ENCODE assay signal across 9 mouse cellular contexts in genomic region chr7:126265949-126266348, GRCm38 (mm10). TPM values are rescaled to one million over a fixed set of nuclear protein-coding genes. Genes with fewer than 3 reads are reported as not detected.
DNase-seq lines count a peak whose midpoint lies in the region; ATAC-seq lines count a peak whose summit lies in the region.
"Had no signal": no experiment of that assay in that cellular context is flagged by ENCODE, and none has a peak within 500 bp of the region (broad histone marks: within the 10 kb centered on the region; RNA-seq: fewer than 3 reads in every experiment).

No protein-coding gene starts in this region.

- DNase-seq in hindbrain, embryonic 10.5 days (ENCODE audit: low spot score): no peak
- DNase-seq in cerebellum, adult 9-11 months: peak; percentile 77
- DNase-seq in gastrocnemius, postnatal 10 days: peak; percentile 54
- peak; percentile 69 for DNase-seq in kidney, adult 9 months
- peak; percentile 89 to 90 for DNase-seq in left cerebral cortex, postnatal 36 days (ENCODE audit: low spot score in 2 of 2)
- peak; percentile 95 to 96 for DNase-seq in right cerebral cortex, postnatal 10 days (ENCODE audit: low spot score in 2 of 2)
- DNase-seq in embryo, embryonic 9.5 days (ENCODE audit: extremely low spot score): no peak

- H3K27ac ChIP-seq in hindbrain, embryonic 12.5 days: no peak overlapping the region
- no peak overlapping the region for H3K27ac ChIP-seq in hindbrain, embryonic 10.5 days
- H3K27ac ChIP-seq: macrophage had no signal

- H3K9me3 ChIP-seq in hindbrain, embryonic 12.5 days (replicated peaks): no peaks in the 10 kb centered on the region
- no peaks in the 10 kb centered on the region for H3K9me3 ChIP-seq in hindbrain, embryonic 10.5 days

- H3K9ac ChIP-seq in hindbrain, embryonic 12.5 days: no peak overlapping the region

- H3K4me1 ChIP-seq in hindbrain, embryonic 12.5 days: peaks cover 11% of the 10 kb centered on the region
- peaks cover 15% of the 10 kb centered on the region for H3K4me1 ChIP-seq in hindbrain, embryonic 10.5 days (replicated peaks)

- intact Hi-C loops in left cerebral cortex, postnatal 36 days (cut with DNase I): no loop called here

- H3K4me3 ChIP-seq in hindbrain, embryonic 12.5 days: no peak overlapping the region
- H3K4me3 ChIP-seq in hindbrain, embryonic 10.5 days: no peak overlapping the region

- H3K36me3 ChIP-seq in hindbrain, embryonic 12.5 days: no peaks in the 10 kb centered on the region
- no peaks in the 10 kb centered on the region for H3K36me3 ChIP-seq in hindbrain, embryonic 10.5 days

- H3K27me3 ChIP-seq in hindbrain, embryonic 12.5 days: 0 out of 2 replicates have a peak, but pooled peaks cover 9% of the 10 kb centered on the region
- peaks cover 33% of the 10 kb centered on the region for H3K27me3 ChIP-seq in hindbrain, embryonic 10.5 days (ENCODE audit: insufficient read depth, poor library complexity, severe bottlenecking)

- H3K4me2 ChIP-seq in hindbrain, embryonic 12.5 days (replicated peaks): no peak overlapping the region

- ATAC-seq in hindbrain, embryonic 12.5 days (ENCODE audit: low FRiP score): peak; percentile 62

- WGBS in hindbrain, embryonic 12.5 days: 64% methylated on average over 9 of the region's 9 CpGs
- WGBS in hindbrain, embryonic 10.5 days: 77% methylated on average over 9 of the region's 9 CpGs

RNA-seq across cellular contexts. Expression of gene Sbk1, which starts 6.5 kb away (rescaled TPM):
- 309 and 312 TPM in 2 replicates for polyA plus RNA-seq in hindbrain, embryonic 12.5 days (2016; fragmentation: Nextera tagmentation; extraction: Ambion mirVana)
- 100 and 180 TPM in 2 replicates for polyA plus RNA-seq in hindbrain, embryonic 10.5 days (2016; fragmentation: Nextera tagmentation; extraction: Ambion mirVana)
- total RNA-seq in gastrocnemius, postnatal 10 days (2021): 10 to 100 TPM; 35.2 to 38.0 TPM
- 10 to 100 TPM; 65.2 to 69.9 TPM for total RNA-seq in left cerebral cortex, postnatal 36 days (2021)

Comparison
In these comparisons a context has a peak if more than half of its experiments do, and no peak if none do; other contexts are left out.
1. DNase-seq: peak in cerebellum, adult 9-11 months (single experiment), gastrocnemius, postnatal 10 days (single experiment), kidney, adult 9 months (single experiment), left cerebral cortex, postnatal 36 days (2 of 2) and right cerebral cortex, postnatal 10 days (2 of 2); none in hindbrain, embryonic 10.5 days (single experiment) and embryo, embryonic 9.5 days (single experiment).